Mouse (Mus musculus): Measurements from ENCODE around the gene Dnajc25. TPM values are rescaled to one million over a fixed set of nuclear protein-coding genes. Genes with fewer than 3 reads are reported as not detected.

Gene Dnajc25
- 6.9 and 7.4 TPM in 2 replicates for polyA plus RNA-seq (2014; fragmentation: Nextera tagmentation; extraction: Ambion mirVana)

- no peak within 1 kb of the TSS for H3K4me3 ChIP-seq (ENCODE audit: low read depth, low read length)
- H3K4me1 ChIP-seq (ENCODE audit: control insufficient read depth, insufficient read depth, low read length) = no peaks in the 10 kb centered on the region
- WGBS = 89% methylated on average over 4 of the region's 4 CpGs
- no peaks in the 10 kb centered on the region for H3K27me3 ChIP-seq (ENCODE audit: control insufficient read depth, insufficient read depth, low read length)
- no peak within 1 kb of the TSS for H3K27ac ChIP-seq (ENCODE audit: low read depth, low read length)
- H3K9me3 ChIP-seq (ENCODE audit: control insufficient read depth, low read length) = no peaks in the 10 kb centered on the region
- no peak for ATAC-seq (ENCODE audit: low read depth)
- no peaks in the 10 kb centered on the region for H3K36me3 ChIP-seq (ENCODE audit: control insufficient read depth, insufficient read depth, low read length)
- H3K9ac ChIP-seq (replicated peaks; ENCODE audit: low read depth, low read length) = no peak within 1 kb of the TSS
- no peak within 1 kb of the TSS for H3K4me2 ChIP-seq (ENCODE audit: low read depth, low read length)
These were observed at the start of gene Dnajc25 for GRCm38 (mm10) chr4:58994762-58995161. Dnajc25 (plus strand) TSS chr4:58995062.

DNA sequence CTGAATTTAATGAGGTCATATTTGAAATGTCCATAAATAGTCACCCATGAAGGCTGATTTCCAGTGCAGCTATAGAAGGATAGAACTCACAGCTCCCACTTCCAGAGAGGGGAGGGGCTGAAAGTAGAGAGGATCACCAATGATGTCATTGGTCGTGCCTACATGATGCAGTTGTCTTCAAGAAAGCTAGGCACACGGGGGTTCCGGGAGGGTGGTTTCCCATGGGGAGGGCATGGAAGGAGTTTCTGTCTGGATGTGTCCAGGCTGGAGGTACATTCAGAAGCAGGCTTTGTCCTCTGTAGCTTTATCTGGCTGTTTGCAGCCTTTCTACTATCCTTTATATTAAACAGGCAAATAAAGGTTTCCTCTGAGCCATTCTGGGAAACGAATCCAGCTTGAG, 46.5 kb upstream of the Dnajc25 start:
- Histone ChIP-seq H3K4me2 (ENCODE audit: low read depth, low read length) (no peak overlapping the region), H3K4me3 (ENCODE audit: low read depth, low read length) (no peak overlapping the region), H3K9ac (replicated peaks; ENCODE audit: low read depth, low read length) (no peak overlapping the region), H3K36me3 (ENCODE audit: control insufficient read depth, insufficient read depth, low read length) (no peaks in the 10 kb centered on the region), H3K27me3 (ENCODE audit: control insufficient read depth, insufficient read depth, low read length) (no peaks in the 10 kb centered on the region; the same call in 1 of the 2 replicates), H3K9me3 (ENCODE audit: control insufficient read depth, low read length) (no peaks in the 10 kb centered on the region), H3K4me1 (ENCODE audit: control insufficient read depth, insufficient read depth, low read length) (peaks cover 9% of the 10 kb centered on the region), H3K27ac (ENCODE audit: low read depth, low read length) (no peak overlapping the region)
- 83% methylated on average over 4 of the region's 4 CpGs for WGBS
- ATAC-seq (ENCODE audit: low read depth) = no peak

DNA sequence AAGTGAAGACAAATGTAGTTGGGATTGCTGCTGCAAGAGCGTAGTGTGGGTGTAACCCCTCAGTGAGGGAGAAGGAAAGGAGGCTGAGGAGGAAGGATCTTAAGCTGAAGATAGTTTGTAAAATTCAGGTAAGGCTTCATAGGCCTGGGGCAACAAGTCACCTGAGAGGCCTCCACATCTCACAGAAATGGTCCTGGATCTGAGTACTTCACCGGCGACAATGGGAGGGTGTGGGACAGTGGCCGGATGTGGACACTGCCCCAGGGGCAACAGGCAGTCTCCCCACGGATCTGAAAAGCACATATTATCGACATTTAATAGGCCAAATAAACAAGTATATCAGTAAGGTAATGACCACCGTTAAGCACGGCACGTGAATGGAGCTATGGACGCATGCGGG, 42.2 kb upstream of the Dnajc25 start:
- no peaks in the 10 kb centered on the region for H3K36me3 ChIP-seq (ENCODE audit: control insufficient read depth, insufficient read depth, low read length)
- no peak overlapping the region for H3K9ac ChIP-seq (replicated peaks; ENCODE audit: low read depth, low read length)
- H3K27me3 ChIP-seq (ENCODE audit: control insufficient read depth, insufficient read depth, low read length) = no peaks in the 10 kb centered on the region
- no peak overlapping the region for H3K4me2 ChIP-seq (ENCODE audit: low read depth, low read length)
- H3K4me1 ChIP-seq (ENCODE audit: control insufficient read depth, insufficient read depth, low read length) = no peaks in the 10 kb centered on the region
- no peak for ATAC-seq (ENCODE audit: low read depth)
- no peaks in the 10 kb centered on the region for H3K9me3 ChIP-seq (ENCODE audit: control insufficient read depth, low read length)
- H3K27ac ChIP-seq (ENCODE audit: low read depth, low read length) = no peak overlapping the region
- H3K4me3 ChIP-seq (ENCODE audit: low read depth, low read length) = no peak overlapping the region
- 93% methylated on average over 11 of the region's 11 CpGs for WGBS

DNA sequence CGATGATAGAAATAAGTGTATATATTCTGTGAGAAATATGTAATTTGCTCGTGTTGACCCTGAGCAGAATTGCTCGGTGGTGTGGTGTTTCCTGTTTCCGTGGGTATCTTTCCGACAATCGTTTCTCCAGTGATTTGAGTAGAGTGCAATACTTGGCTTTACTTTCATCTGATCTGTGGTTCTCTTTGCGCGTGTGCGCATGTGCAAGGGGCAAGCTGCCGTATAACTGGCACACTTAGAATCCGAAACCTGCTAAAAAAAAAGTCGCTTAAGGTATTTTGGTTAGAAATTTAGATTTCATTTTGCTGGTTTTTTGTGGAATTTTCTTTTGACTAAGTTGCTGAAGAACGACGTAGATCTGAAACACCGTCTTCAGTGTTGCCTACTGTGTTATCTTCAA, 33.1 kb upstream of the Dnajc25 start:
- no peak for ATAC-seq (ENCODE audit: low read depth)
- Histone ChIP-seq H3K4me3 (ENCODE audit: low read depth, low read length) (no peak overlapping the region), H3K9ac (replicated peaks; ENCODE audit: low read depth, low read length) (no peak overlapping the region), H3K27me3 (ENCODE audit: control insufficient read depth, insufficient read depth, low read length) (no peaks in the 10 kb centered on the region), H3K4me1 (ENCODE audit: control insufficient read depth, insufficient read depth, low read length) (no peaks in the 10 kb centered on the region), H3K36me3 (ENCODE audit: control insufficient read depth, insufficient read depth, low read length) (no peaks in the 10 kb centered on the region), H3K9me3 (ENCODE audit: control insufficient read depth, low read length) (no peaks in the 10 kb centered on the region), H3K4me2 (ENCODE audit: low read depth, low read length) (no peak overlapping the region), H3K27ac (ENCODE audit: low read depth, low read length) (no peak overlapping the region)
- WGBS = 93% methylated on average over 15 of the region's 15 CpGs

DNA sequence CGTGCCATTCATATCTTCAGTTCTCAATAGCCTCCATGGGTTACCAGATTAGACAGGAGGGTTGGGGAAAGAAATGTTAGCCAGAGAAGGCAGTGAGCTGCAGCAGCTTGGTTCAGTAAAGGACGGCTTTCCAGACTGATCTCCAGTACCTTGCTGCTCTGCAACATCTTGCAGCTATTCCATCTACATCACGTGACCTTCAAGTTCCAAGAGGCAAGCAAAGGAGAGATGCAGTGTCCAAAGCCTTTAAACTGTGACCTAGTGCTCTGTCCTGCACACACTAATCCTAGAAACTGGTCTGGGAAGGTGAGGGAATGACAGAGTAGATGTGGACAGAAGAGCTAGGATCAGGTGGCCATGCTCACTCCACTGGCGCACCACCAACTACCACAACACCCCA, 31.6 kb upstream of the Dnajc25 start:
- no peak overlapping the region for H3K4me3 ChIP-seq (ENCODE audit: low read depth, low read length)
- ATAC-seq (ENCODE audit: low read depth) = no peak
- H3K9me3 ChIP-seq (ENCODE audit: control insufficient read depth, low read length) = no peaks in the 10 kb centered on the region
- H3K36me3 ChIP-seq (ENCODE audit: control insufficient read depth, insufficient read depth, low read length) = no peaks in the 10 kb centered on the region
- no peak overlapping the region for H3K27ac ChIP-seq (ENCODE audit: low read depth, low read length)
- H3K4me1 ChIP-seq (ENCODE audit: control insufficient read depth, insufficient read depth, low read length) = no peaks in the 10 kb centered on the region
- H3K9ac ChIP-seq (replicated peaks; ENCODE audit: low read depth, low read length) = no peak overlapping the region
- WGBS = 96% methylated on average over 4 of the region's 4 CpGs
- H3K4me2 ChIP-seq (ENCODE audit: low read depth, low read length) = no peak overlapping the region
- no peaks in the 10 kb centered on the region for H3K27me3 ChIP-seq (ENCODE audit: control insufficient read depth, insufficient read depth, low read length)

- no peak for ATAC-seq (ENCODE audit: low read depth)
- 95% methylated on average over 1 of the region's 1 CpGs for WGBS
- no peaks in the 10 kb centered on the region for H3K4me1 ChIP-seq (ENCODE audit: control insufficient read depth, insufficient read depth, low read length)
- H3K36me3 ChIP-seq (ENCODE audit: control insufficient read depth, insufficient read depth, low read length) = no peaks in the 10 kb centered on the region
- H3K27ac ChIP-seq (ENCODE audit: low read depth, low read length) = no peak overlapping the region
- H3K9me3 ChIP-seq (ENCODE audit: control insufficient read depth, low read length) = no peaks in the 10 kb centered on the region
- H3K9ac ChIP-seq (replicated peaks; ENCODE audit: low read depth, low read length) = no peak overlapping the region
- H3K27me3 ChIP-seq (ENCODE audit: control insufficient read depth, insufficient read depth, low read length) = no peaks in the 10 kb centered on the region
- no peak overlapping the region for H3K4me2 ChIP-seq (ENCODE audit: low read depth, low read length)
- H3K4me3 ChIP-seq (ENCODE audit: low read depth, low read length) = no peak overlapping the region
These were observed 29.7 kb upstream of the Dnajc25 start for GRCm38 (mm10) chr4:58965136-58965535.

DNA sequence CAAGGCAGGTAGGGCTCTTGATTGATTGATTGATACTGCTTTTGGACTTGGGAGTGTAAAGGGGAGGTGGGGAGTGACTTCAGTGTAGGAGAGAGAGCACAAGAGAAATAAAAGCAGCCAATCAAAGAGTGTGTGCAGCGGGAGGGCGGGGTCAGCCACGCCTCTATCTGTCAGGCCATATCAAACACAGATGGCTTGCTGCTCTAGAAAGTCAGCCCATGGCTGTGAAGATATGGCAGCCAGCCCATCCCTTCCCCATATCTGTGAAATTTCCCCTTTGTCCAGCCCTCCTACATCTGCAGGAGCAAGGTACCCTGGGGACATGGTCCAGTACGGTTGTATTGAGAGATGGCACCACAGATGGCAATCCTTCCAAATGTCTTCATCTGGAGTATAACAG, 24.2 kb upstream of the Dnajc25 start:
- Histone ChIP-seq H3K27me3 (ENCODE audit: control insufficient read depth, insufficient read depth, low read length) (no peaks in the 10 kb centered on the region), H3K9ac (replicated peaks; ENCODE audit: low read depth, low read length) (no peak overlapping the region), H3K4me3 (ENCODE audit: low read depth, low read length) (no peak overlapping the region), H3K4me1 (ENCODE audit: control insufficient read depth, insufficient read depth, low read length) (no peaks in the 10 kb centered on the region), H3K4me2 (ENCODE audit: low read depth, low read length) (no peak overlapping the region), H3K9me3 (ENCODE audit: control insufficient read depth, low read length) (no peaks in the 10 kb centered on the region), H3K36me3 (ENCODE audit: control insufficient read depth, insufficient read depth, low read length) (no peaks in the 10 kb centered on the region), H3K27ac (ENCODE audit: low read depth, low read length) (no peak overlapping the region)
- ATAC-seq (ENCODE audit: low read depth) = no peak
- WGBS = 77% methylated on average over 4 of the region's 4 CpGs

- no peak overlapping the region for H3K4me2 ChIP-seq (ENCODE audit: low read depth, low read length)
- no peaks in the 10 kb centered on the region for H3K36me3 ChIP-seq (ENCODE audit: control insufficient read depth, insufficient read depth, low read length)
- H3K27me3 ChIP-seq (ENCODE audit: control insufficient read depth, insufficient read depth, low read length) = no peaks in the 10 kb centered on the region
- ATAC-seq (ENCODE audit: low read depth) = no peak
- no peaks in the 10 kb centered on the region for H3K9me3 ChIP-seq (ENCODE audit: control insufficient read depth, low read length)
- no peak overlapping the region for H3K9ac ChIP-seq (replicated peaks; ENCODE audit: low read depth, low read length)
- no peaks in the 10 kb centered on the region for H3K4me1 ChIP-seq (ENCODE audit: control insufficient read depth, insufficient read depth, low read length)
- 91% methylated on average over 5 of the region's 5 CpGs for WGBS
- H3K27ac ChIP-seq (ENCODE audit: low read depth, low read length) = no peak overlapping the region
- no peak overlapping the region for H3K4me3 ChIP-seq (ENCODE audit: low read depth, low read length)
These were observed 19.2 kb upstream of the Dnajc25 start for GRCm38 (mm10) chr4:58975711-58976110.

- no peak overlapping the region for H3K4me2 ChIP-seq (ENCODE audit: low read depth, low read length)
- no peak overlapping the region for H3K4me3 ChIP-seq (ENCODE audit: low read depth, low read length)
- no peaks in the 10 kb centered on the region for H3K9me3 ChIP-seq (ENCODE audit: control insufficient read depth, low read length)
- 74% methylated on average over 6 of the region's 6 CpGs for WGBS
- no peaks in the 10 kb centered on the region for H3K4me1 ChIP-seq (ENCODE audit: control insufficient read depth, insufficient read depth, low read length)
- no peaks in the 10 kb centered on the region for H3K27me3 ChIP-seq (ENCODE audit: control insufficient read depth, insufficient read depth, low read length)
- no peaks in the 10 kb centered on the region for H3K36me3 ChIP-seq (ENCODE audit: control insufficient read depth, insufficient read depth, low read length)
- H3K27ac ChIP-seq (ENCODE audit: low read depth, low read length) = no peak overlapping the region
- no peak for ATAC-seq (ENCODE audit: low read depth)
- no peak overlapping the region for H3K9ac ChIP-seq (replicated peaks; ENCODE audit: low read depth, low read length)
These were observed 13.4 kb upstream of the Dnajc25 start for GRCm38 (mm10) chr4:58981421-58981820.

DNA sequence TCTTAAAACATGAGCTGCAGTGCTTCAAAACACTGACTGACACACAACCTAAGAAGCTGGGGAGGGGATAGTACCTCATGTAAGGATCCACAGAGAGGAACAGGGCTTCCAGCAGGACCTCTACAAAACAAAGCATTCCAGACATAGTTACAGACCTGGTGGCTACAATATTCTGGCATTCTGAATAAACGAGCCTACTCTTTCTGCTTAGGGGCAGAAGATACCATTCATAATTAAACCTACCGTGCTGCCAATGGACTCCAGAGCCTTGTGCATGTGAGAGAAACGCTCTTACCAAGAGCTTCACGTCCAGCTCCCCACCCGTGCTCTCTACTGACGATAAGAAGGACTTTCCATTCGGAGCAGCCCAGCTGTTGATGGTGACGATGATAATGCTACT, 12.1 kb upstream of the Dnajc25 start:
- Histone ChIP-seq H3K4me1 (ENCODE audit: control insufficient read depth, insufficient read depth, low read length) (no peaks in the 10 kb centered on the region), H3K9me3 (ENCODE audit: control insufficient read depth, low read length) (no peaks in the 10 kb centered on the region), H3K36me3 (ENCODE audit: control insufficient read depth, insufficient read depth, low read length) (no peaks in the 10 kb centered on the region), H3K9ac (replicated peaks; ENCODE audit: low read depth, low read length) (no peak overlapping the region), H3K4me3 (ENCODE audit: low read depth, low read length) (no peak overlapping the region), H3K4me2 (ENCODE audit: low read depth, low read length) (no peak overlapping the region), H3K27me3 (ENCODE audit: control insufficient read depth, insufficient read depth, low read length) (no peaks in the 10 kb centered on the region), H3K27ac (ENCODE audit: low read depth, low read length) (no peak overlapping the region)
- no peak for ATAC-seq (ENCODE audit: low read depth)
- 91% methylated on average over 8 of the region's 8 CpGs for WGBS

All from neural tube, embryonic 14.5 days (tissue).